Comparison of ENCODE assay signal across 8 mouse cellular contexts in genomic region chr10:128493695-128494666, GRCm38 (mm10). TPM values are rescaled to one million over a fixed set of nuclear protein-coding genes. Genes with fewer than 3 reads are reported as not detected.
A peak's percentile ranks its signal among the peaks of the same experiment; 100 is the strongest.
DNase-seq lines count a peak whose midpoint lies in the region; ATAC-seq and TF ChIP-seq lines count a peak whose summit lies in the region.

Gene Myl6 (minus strand): TSS chr10:128494145.

- no peaks in the 10 kb centered on the region for H3K27me3 ChIP-seq in embryonic facial prominence, embryonic 15.5 days
- no peaks in the 10 kb centered on the region for H3K27me3 ChIP-seq in limb, embryonic 14.5 days (ENCODE audit: control insufficient read depth, insufficient read depth, low read length)
- no peaks in the 10 kb centered on the region for H3K27me3 ChIP-seq in midbrain, postnatal 0 days (ENCODE audit: insufficient read depth, low read length)

- TF ChIP-seq CTCF in bone marrow, adult 2 months (IDR thresholded peaks at IDR 0.05; ENCODE audit: control insufficient read depth, insufficient read depth, low read length): peak; percentile 75
- TF ChIP-seq CTCF in midbrain, postnatal 0 days (IDR thresholded peaks at IDR 0.05): peak; percentile 79

- H3K4me2 ChIP-seq in embryonic facial prominence, embryonic 15.5 days (replicated peaks): peak within 1 kb of the TSS; percentile 77
- H3K4me2 ChIP-seq in limb, embryonic 14.5 days (replicated peaks; ENCODE audit: low read depth, low read length, severe bottlenecking): peak within 1 kb of the TSS; percentile 66
- H3K4me2 ChIP-seq in midbrain, postnatal 0 days (ENCODE audit: low read depth, low read length, poor library complexity, severe bottlenecking): peak within 1 kb of the TSS; percentile 71

- no peaks in the 10 kb centered on the region for H3K9me3 ChIP-seq in embryonic facial prominence, embryonic 15.5 days (replicated peaks)
- no peaks in the 10 kb centered on the region for H3K9me3 ChIP-seq in limb, embryonic 14.5 days (ENCODE audit: control insufficient read depth, low read length)
- H3K9me3 ChIP-seq in midbrain, postnatal 0 days (ENCODE audit: low read length): no peaks in the 10 kb centered on the region

- H3K4me3 ChIP-seq in bone marrow, adult 2 months (replicated peaks; ENCODE audit: control insufficient read depth, low read depth, low read length): peak within 1 kb of the TSS; percentile 87
- peak within 1 kb of the TSS; percentile 87 for H3K4me3 ChIP-seq in embryonic facial prominence, embryonic 15.5 days (replicated peaks)
- H3K4me3 ChIP-seq in limb, embryonic 14.5 days (replicated peaks; ENCODE audit: low read length): peak within 1 kb of the TSS; percentile 79
- H3K4me3 ChIP-seq in midbrain, postnatal 0 days (ENCODE audit: low read depth, low read length): peak within 1 kb of the TSS; percentile 80

- H3K9ac ChIP-seq in embryonic facial prominence, embryonic 15.5 days: peak within 1 kb of the TSS; percentile 91
- peak within 1 kb of the TSS; percentile 76 for H3K9ac ChIP-seq in limb, embryonic 14.5 days (ENCODE audit: low read depth, low read length, severe bottlenecking)
- peak within 1 kb of the TSS; percentile 85 for H3K9ac ChIP-seq in midbrain, postnatal 0 days (replicated peaks; ENCODE audit: low read length, poor library complexity, severe bottlenecking)

- peak; percentile 99 for DNase-seq in 416B (ENCODE audit: low read depth)
- peak; percentile 98 for DNase-seq in heart, adult 8-10 months (ENCODE audit: low spot score)
- peak; percentile 99 for DNase-seq in kidney, adult 9 months
- peak; percentile 100 for DNase-seq in limb, embryonic 14.5 days (ENCODE audit: low spot score)
- DNase-seq in midbrain, postnatal 0 days (ENCODE audit: low spot score): peak; percentile 99
- DNase-seq in spleen, postnatal 14 days (ENCODE audit: low spot score in 2 of 2): peak; percentile 94 to 96

- TF ChIP-seq POLR2A in bone marrow, adult 2 months (IDR thresholded peaks at IDR 0.05; ENCODE audit: borderline replicate concordance, control insufficient read depth, low read depth, low read length): peak; percentile 98
- peak; percentile 84; the same call in 1 of the 2 replicates for TF ChIP-seq POLR2A in limb, embryonic 14.5 days (IDR thresholded peaks at IDR 0.05; ENCODE audit: borderline replicate concordance, extremely low read depth, insufficient read depth, insufficient read length)

- ATAC-seq in embryonic facial prominence, embryonic 15.5 days (ENCODE audit: insufficient number of reproducible peaks, low FRiP score, low TSS enrichment, low read depth): peak; percentile 92
- ATAC-seq in limb, embryonic 14.5 days (ENCODE audit: low FRiP score, low read depth): peak; percentile 93
- peak; percentile 94 for ATAC-seq in midbrain, postnatal 0 days (ENCODE audit: low FRiP score)

- WGBS in bone marrow, adult 2 months: 1% methylated on average over 45 of the region's 45 CpGs
- under 1% methylated on average over 45 of the region's 45 CpGs for WGBS in embryonic facial prominence, embryonic 15.5 days
- under 1% methylated on average over 40 of the region's 45 CpGs for WGBS in limb, embryonic 14.5 days
- under 1% methylated on average over 39 of the region's 45 CpGs for WGBS in midbrain, postnatal 0 days

- peak within 1 kb of the TSS; percentile 85 for H3K27ac ChIP-seq in bone marrow, adult 2 months (ENCODE audit: control insufficient read depth, insufficient read depth, low read depth, low read length, poor library complexity)
- peak within 1 kb of the TSS; percentile 100 for H3K27ac ChIP-seq in embryonic facial prominence, embryonic 15.5 days (replicated peaks)
- H3K27ac ChIP-seq in limb, embryonic 14.5 days (replicated peaks; ENCODE audit: low read depth, low read length): peak within 1 kb of the TSS; percentile 97
- peak within 1 kb of the TSS; percentile 94 for H3K27ac ChIP-seq in midbrain, postnatal 0 days (ENCODE audit: low read depth, low read length)

- peaks cover 2% of the 10 kb centered on the region; the same call in 1 of the 2 replicates for H3K4me1 ChIP-seq in bone marrow, adult 2 months (ENCODE audit: control insufficient read depth, insufficient read depth, low read length)
- peaks cover 56% of the 10 kb centered on the region for H3K4me1 ChIP-seq in embryonic facial prominence, embryonic 15.5 days
- peaks cover 20% of the 10 kb centered on the region for H3K4me1 ChIP-seq in limb, embryonic 14.5 days (ENCODE audit: control insufficient read depth, insufficient read depth, low read length)
- peaks cover 25% of the 10 kb centered on the region; the same call in 1 of the 2 replicates for H3K4me1 ChIP-seq in midbrain, postnatal 0 days (ENCODE audit: insufficient read depth, low read length)

- H3K36me3 ChIP-seq in embryonic facial prominence, embryonic 15.5 days: peaks cover 27% of the 10 kb centered on the region
- peaks cover 29% of the 10 kb centered on the region for H3K36me3 ChIP-seq in limb, embryonic 14.5 days (ENCODE audit: control insufficient read depth, insufficient read depth, low read length)
- H3K36me3 ChIP-seq in midbrain, postnatal 0 days (ENCODE audit: insufficient read depth, low read length): peaks cover 18% of the 10 kb centered on the region

RNA-seq across cellular contexts. Expression of gene Myl6, which starts in this region (rescaled TPM):
- 1,368 and 2,050 TPM in 2 replicates for polyA plus RNA-seq in bone marrow, adult 2 months (2011; ENCODE audit: insufficient read depth, insufficient read length, low replicate concordance, missing spikeins)
- polyA plus RNA-seq in embryonic facial prominence, embryonic 15.5 days (2015; fragmentation: Nextera tagmentation; extraction: Ambion mirVana): 1,219 and 1,296 TPM in 2 replicates
- total RNA-seq in heart, adult 8-10 months (2022): 100 to 1,000 TPM; 202 to 251 (median 236) TPM
- polyA plus RNA-seq in limb, embryonic 14.5 days (2012; rRNA removed): 1,142 and 1,623 TPM in 2 replicates
- polyA plus RNA-seq in limb, embryonic 14.5 days (2014; fragmentation: Nextera tagmentation; extraction: Ambion mirVana): 1,081 and 1,105 TPM in 2 replicates
- 648 and 715 TPM in 2 replicates for total RNA-seq in midbrain, postnatal 0 days (2014; rRNA removed)
- polyA plus RNA-seq in midbrain, postnatal 0 days (2015; fragmentation: Nextera tagmentation; extraction: Ambion mirVana): 946 and 1,057 TPM in 2 replicates

Comparison
In these comparisons a context has a peak if more than half of its experiments do, and no peak if none do; other contexts are left out.
1. Peak in every context shown above with its lines: DNase-seq, ATAC-seq, H3K4me3 ChIP-seq and H3K27ac ChIP-seq.